14 mouse cellular contexts compared by ENCODE assay signal in genomic region chr1:137571190-137571904, GRCm38 (mm10).
DNase-seq lines count a peak whose midpoint lies in the region; ATAC-seq lines count a peak whose summit lies in the region.
"Had no signal": no experiment of that assay in that cellular context is flagged by ENCODE, and none has a peak within 500 bp of the region (broad histone marks: within the 10 kb centered on the region; RNA-seq: fewer than 3 reads in every experiment).

No protein-coding gene starts in this region.

- no peaks in the 10 kb centered on the region for H3K9me3 ChIP-seq in kidney, embryonic 15.5 days (replicated peaks)
- H3K9me3 ChIP-seq: forebrain, embryonic 10.5 days; neural tube, embryonic 15.5 days had no signal

- DNase-seq in adrenal gland, adult 2 months = peak; percentile 8
- DNase-seq in adrenal gland, postnatal 4 days (ENCODE audit: low spot score in 2 of 2) = no peak
- DNase-seq in kidney, adult 11 months = no peak
- DNase-seq in brain, adult 2 months (ENCODE audit: low read depth, low spot score) = peak; percentile 25
- DNase-seq in skeletal muscle tissue, adult 2 months (ENCODE audit: low read depth, low spot score) = peak; percentile 43
- no peak for DNase-seq in ovary, postnatal 14 days (ENCODE audit: low spot score)
- no peak for DNase-seq in layer of hippocampus, adult 9-11 months
- DNase-seq: embryo, embryonic 11 days; midbrain, embryonic 14.5 days had no signal

- ATAC-seq in kidney, embryonic 15.5 days (replicated peaks; ENCODE audit: low FRiP score) = peak; percentile 77
- ATAC-seq: intestine, postnatal 0 days had no signal

- no peaks in the 10 kb centered on the region for H3K36me3 ChIP-seq in kidney, embryonic 15.5 days
- H3K36me3 ChIP-seq: forebrain, embryonic 10.5 days; neural tube, embryonic 15.5 days had no signal

- H3K9ac ChIP-seq in kidney, embryonic 15.5 days = no peak overlapping the region
- H3K9ac ChIP-seq: liver, embryonic 14.5 days; neural tube, embryonic 15.5 days had no signal

- 21% methylated on average over 4 of the region's 4 CpGs for WGBS in kidney, embryonic 15.5 days

- H3K27ac ChIP-seq in kidney, embryonic 15.5 days = peak overlapping the region; percentile 78
- H3K27ac ChIP-seq: forebrain, embryonic 10.5 days; liver, embryonic 14.5 days; neural tube, embryonic 15.5 days had no signal

- no peak overlapping the region for H3K4me3 ChIP-seq in kidney, embryonic 15.5 days (replicated peaks)
- H3K4me3 ChIP-seq: forebrain, embryonic 10.5 days; neural tube, embryonic 15.5 days had no signal

- H3K4me2 ChIP-seq in kidney, embryonic 15.5 days = no peak overlapping the region
- H3K4me2 ChIP-seq: neural tube, embryonic 15.5 days had no signal

- peaks cover 15% of the 10 kb centered on the region; the same call in 1 of the 2 replicates for H3K4me1 ChIP-seq in kidney, embryonic 15.5 days
- H3K4me1 ChIP-seq: forebrain, embryonic 10.5 days; neural tube, embryonic 15.5 days had no signal

- no peaks in the 10 kb centered on the region for H3K27me3 ChIP-seq in kidney, embryonic 15.5 days
- H3K27me3 ChIP-seq: neural tube, embryonic 15.5 days had no signal

Comparison
In these comparisons a context has a peak if more than half of its experiments do, and no peak if none do; other contexts are left out.
1. DNase-seq: peak in adrenal gland, adult 2 months (single experiment), brain, adult 2 months (single experiment) and skeletal muscle tissue, adult 2 months (single experiment); none in adrenal gland, postnatal 4 days (0 of 2), kidney, adult 11 months (single experiment), ovary, postnatal 14 days (single experiment) and layer of hippocampus, adult 9-11 months (single experiment).